Mouse (Mus musculus) small intestine, adult 2 months (tissue): ENCODE results near the gene Anln.

ENCODE experiments used
- CTCF ChIP-seq: fragments of 200-500 bp; IDR thresholded peaks from 2 replicates; pipeline ENCODE4 v1.5.1; 2012; ENCODE audit warnings: low read depth, mild to moderate bottlenecking, control low read depth, inconsistent platforms, low read length, moderate library complexity, mixed read lengths; ENCODE audit not compliant: insufficient replicate concordance, insufficient read length; ENCODE audit errors: extremely low read depth
- POLR2A ChIP-seq: fragments of 200-500 bp; IDR thresholded peaks from 2 replicates; pipeline ENCODE4 v1.6.1; 2012; ENCODE audit warnings: low read depth, mild to moderate bottlenecking, control low read depth, inconsistent platforms, low read length, moderate library complexity

- no peak for TF ChIP-seq CTCF
- no peak for TF ChIP-seq POLR2A
These were observed 30.9 kb upstream of the Anln start for GRCm38 (mm10) chr9:22419877-22420276.
